Mouse (Mus musculus) lung, embryonic 16.5 days (tissue): ENCODE measurements around the gene Psg27. TPM values are rescaled to one million over a fixed set of nuclear protein-coding genes. Genes with fewer than 3 reads are reported as not detected.
"Not testable (repeated sequence)": the region's sequence is repeated elsewhere in the genome, so short reads cannot be mapped to it uniquely, and the experiment has no call there.

ENCODE experiments used
- ATAC-seq: fragments of 200-750 bp; cut with Nextera tagmentation; 2 replicates; pipeline ENCODE4 v1.8.0; 2017; ENCODE audit warnings: low read depth, mild to moderate bottlenecking, moderate library complexity
- H3K27ac ChIP-seq: fragments of 300-500 bp; sonication (generic); 2 replicates; pipeline ENCODE4 v1.5.1; 2014; ENCODE audit warnings: mild to moderate bottlenecking, control low read depth, low read length
- H3K27me3 ChIP-seq: fragments of 300-500 bp; sonication (generic); 2 replicates; pipeline ENCODE4 v1.6.1; 2014; ENCODE audit warnings: low read depth, low read length, mixed read lengths; ENCODE audit not compliant: control insufficient read depth, insufficient read depth
- H3K36me3 ChIP-seq: fragments of 300-500 bp; sonication (generic); 2 replicates; pipeline ENCODE4 v1.6.1; 2014; ENCODE audit warnings: low read length; ENCODE audit not compliant: control insufficient read depth, insufficient read depth
- H3K4me1 ChIP-seq: fragments of 300-500 bp; sonication (generic); replicated peaks from 2 replicates; pipeline ENCODE4 v1.6.1; 2014; ENCODE audit warnings: low read length, mixed read lengths; ENCODE audit not compliant: control insufficient read depth, insufficient read depth
- H3K4me2 ChIP-seq: fragments of 300-500 bp; sonication (generic); 2 replicates; pipeline ENCODE4 v1.6.1; 2014; ENCODE audit warnings: low read depth, low read length, control low read depth
- H3K4me3 ChIP-seq: fragments of 300-500 bp; sonication (generic); 2 replicates; pipeline ENCODE4 v1.5.1; 2014; ENCODE audit warnings: mild to moderate bottlenecking, low read length, control low read depth
- H3K9ac ChIP-seq: fragments of 300-500 bp; sonication (generic); 2 replicates; pipeline ENCODE4 v1.6.1; 2014; ENCODE audit warnings: low read length, control low read depth
- H3K9me3 ChIP-seq: fragments of 300-500 bp; sonication (generic); 2 replicates; pipeline ENCODE4 v1.6.1; 2016; ENCODE audit warnings: low read length; ENCODE audit not compliant: control insufficient read depth
- WGBS: fragments of 180-500 bp; shearing (Covaris S2); extraction: QIAGEN DNeasy Blood & Tissue Kit; methylation state at CpG from one replicate; pipeline ENCODE4 v1.1.7; 2014; 5-methylcytosine and 5-hydroxymethylcytosine counted together
- polyA plus RNA-seq: library from polyadenylated mRNA; unstranded; fragments of >200 nt; fragmentation: Nextera tagmentation; extraction: Ambion mirVana; gene quantifications from 2 replicates; pipeline ENCODE4 v1.2.1, GENCODE M21; 2015

The Psg27 gene
- not detected in 2 replicates for polyA plus RNA-seq

DNA sequence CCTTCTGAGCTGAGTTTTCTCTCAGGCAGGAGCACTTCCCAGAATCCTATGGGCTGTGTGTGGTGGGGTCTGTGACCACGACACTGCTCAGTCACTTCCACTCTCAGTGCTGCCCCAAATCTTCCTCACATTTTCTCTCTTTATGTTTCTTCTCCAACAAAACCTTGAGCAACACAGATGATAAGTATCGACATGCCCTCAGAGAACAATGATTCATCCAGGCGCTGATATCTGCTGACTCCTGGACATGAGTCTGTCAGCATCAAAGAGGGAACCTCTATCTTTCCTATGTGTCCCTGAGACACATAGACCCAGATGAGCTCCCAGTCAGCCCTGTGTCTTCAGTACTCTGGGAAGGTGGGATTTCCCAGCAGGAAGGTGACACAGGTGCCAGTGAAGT, at the start of gene Psg27:
Gene Psg27, minus strand, starts transcription at position 101 of the 400 bp plus-strand sequence.
- Histone ChIP-seq H3K4me2 (no peak within 1 kb of the TSS), H3K27me3 (no peaks in the 10 kb centered on the region), H3K4me1 (no peaks in the 10 kb centered on the region), H3K9ac (no peak within 1 kb of the TSS), H3K27ac (no peak within 1 kb of the TSS), H3K36me3 (no peaks in the 10 kb centered on the region), H3K4me3 (no peak within 1 kb of the TSS), H3K9me3 (no peaks in the 10 kb centered on the region)
- no peak for ATAC-seq
- WGBS, result 69% methylated on average over 3 of the region's 3 CpGs

DNA sequence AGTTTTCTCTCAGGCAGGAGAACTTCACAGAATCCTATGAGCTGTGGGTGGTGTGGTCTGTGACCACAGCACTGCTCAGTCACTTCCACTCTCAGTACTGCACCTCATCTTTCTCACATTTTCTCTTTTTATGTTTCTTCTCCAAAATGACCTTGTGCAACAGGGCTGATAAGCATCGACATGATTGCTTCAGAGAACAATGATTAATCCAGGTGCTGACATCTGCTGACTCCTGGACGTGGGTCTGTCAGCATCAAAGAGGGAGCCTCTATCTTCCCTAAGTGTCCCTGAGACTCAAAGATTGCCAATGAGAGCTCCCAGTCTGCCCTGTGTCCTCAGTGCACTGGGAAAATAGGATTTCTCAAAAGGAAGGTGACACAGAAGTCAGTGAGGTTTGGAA, 49.3 kb upstream of the Psg27 start, which contains the start of gene Psg23:
Gene Psg23, minus strand, starts transcription at position 101 of the 400 bp plus-strand sequence.
- not testable (repeated sequence) for H3K4me1 ChIP-seq, ATAC-seq, H3K4me3 ChIP-seq, H3K27ac ChIP-seq, H3K36me3 ChIP-seq, H3K9ac ChIP-seq, H3K4me2 ChIP-seq, H3K27me3 ChIP-seq, H3K9me3 ChIP-seq
- no CpG with 5 or more reads among the region's 2 CpGs for whole genome bisulfite sequencing

DNA sequence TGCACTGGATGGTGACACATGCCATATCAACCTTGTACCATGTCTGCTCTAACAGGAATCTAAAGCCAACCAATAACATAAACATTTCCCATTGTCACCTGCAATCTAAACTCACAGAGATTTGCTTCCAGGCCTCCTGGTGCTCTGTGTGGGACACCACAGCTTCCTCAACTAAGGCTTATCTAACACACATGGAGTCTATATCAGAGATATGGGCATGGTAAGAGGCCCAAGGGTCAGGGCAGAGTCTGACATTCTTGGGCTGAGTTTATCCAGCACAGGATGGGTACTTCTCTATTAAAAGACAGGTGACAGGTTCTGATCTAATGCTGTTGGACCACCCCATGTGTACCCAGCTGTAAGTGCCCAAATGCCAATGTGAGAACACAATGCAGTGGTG, 7.3 kb downstream of the Psg27 start:
- ATAC-seq, result no peak
- H3K9ac ChIP-seq, result no peak overlapping the region
- H3K36me3 ChIP-seq, result no peaks in the 10 kb centered on the region
- H3K4me1 ChIP-seq, result no peaks in the 10 kb centered on the region
- no peaks in the 10 kb centered on the region for H3K27me3 ChIP-seq
- no peak overlapping the region for H3K4me3 ChIP-seq
- no peak overlapping the region for H3K4me2 ChIP-seq
- H3K9me3 ChIP-seq, result no peaks in the 10 kb centered on the region; the same call in 1 of the 2 replicates
- H3K27ac ChIP-seq, result no peak overlapping the region

DNA sequence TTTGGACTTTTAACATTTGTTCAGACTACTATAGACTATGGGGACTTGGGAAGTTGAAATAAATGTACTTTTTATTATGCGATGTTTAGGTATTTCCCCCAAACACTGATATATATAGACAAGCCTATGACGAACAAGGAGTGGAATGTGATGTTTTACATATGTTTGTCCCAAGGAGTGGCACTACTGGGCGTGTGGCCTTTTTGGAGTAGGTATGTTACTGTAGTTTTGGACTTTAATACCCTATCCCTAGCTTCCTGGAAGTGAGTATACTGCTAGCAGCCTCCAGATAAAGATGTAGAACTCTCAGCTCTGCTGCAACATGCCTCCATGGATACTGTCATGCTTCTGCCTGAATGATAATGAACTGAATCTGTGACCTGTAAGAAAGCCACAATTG, 11.4 kb downstream of the Psg27 start:
- H3K4me2 ChIP-seq, H3K4me1 ChIP-seq, H3K9me3 ChIP-seq, H3K4me3 ChIP-seq, H3K27me3 ChIP-seq, H3K36me3 ChIP-seq, H3K9ac ChIP-seq, ATAC-seq, H3K27ac ChIP-seq: not testable (repeated sequence)
- WGBS, result 67% methylated on average over 3 of the region's 3 CpGs

DNA sequence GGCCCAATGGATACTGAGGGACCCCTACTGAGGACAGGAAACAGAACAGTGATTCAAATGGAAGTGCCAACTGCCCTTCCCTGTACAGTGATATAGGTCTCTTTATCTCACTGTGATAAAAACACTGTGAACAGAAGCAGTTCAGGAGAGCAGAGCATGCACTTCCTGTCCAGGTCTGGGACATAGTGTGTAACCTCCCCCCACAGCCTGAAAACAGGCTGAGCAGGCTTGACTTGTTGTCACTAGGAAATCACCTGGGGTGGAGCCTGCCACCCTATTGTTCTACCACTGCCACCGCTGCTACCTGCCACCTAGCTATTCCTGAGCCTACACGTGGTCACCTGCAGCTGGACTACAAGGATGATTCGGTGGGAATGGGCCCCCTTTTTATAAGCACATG, 33.7 kb downstream of the Psg27 start:
- no peak for ATAC-seq
- no peak overlapping the region for H3K9ac ChIP-seq

DNA sequence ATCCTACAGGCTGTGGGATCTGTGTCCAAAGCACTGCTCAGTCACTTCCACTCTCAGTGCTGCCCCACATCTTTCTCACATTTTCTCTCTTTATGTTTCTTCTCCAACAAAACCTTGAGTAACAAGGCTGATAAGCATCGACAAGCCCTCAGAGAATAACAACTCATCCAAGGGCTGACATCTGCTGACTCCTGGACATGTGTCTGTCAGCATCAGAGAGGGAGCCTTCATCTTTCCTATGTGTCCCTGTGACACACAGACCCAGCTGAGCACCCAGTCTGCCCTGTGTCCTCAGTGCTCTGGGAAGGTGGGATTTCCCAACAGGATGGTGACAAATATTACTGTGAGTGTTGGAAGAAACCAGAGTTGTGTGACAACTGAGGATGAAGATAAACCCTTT, 34.9 kb downstream of the Psg27 start, which contains the start of gene Psg25:
Gene Psg25, minus strand, starts transcription at position 101 of the 400 bp plus-strand sequence.
- ATAC-seq, result no peak
- H3K36me3 ChIP-seq, result no peaks in the 10 kb centered on the region
- H3K27me3 ChIP-seq, result no peaks in the 10 kb centered on the region
- no peaks in the 10 kb centered on the region for H3K9me3 ChIP-seq
- WGBS, result 79% methylated on average over 1 of the region's 1 CpGs
- H3K4me1 ChIP-seq, result no peaks in the 10 kb centered on the region
- no peak within 1 kb of the TSS for H3K27ac ChIP-seq
- no peak within 1 kb of the TSS for H3K4me2 ChIP-seq
- H3K9ac ChIP-seq, result no peak within 1 kb of the TSS
- H3K4me3 ChIP-seq, result no peak within 1 kb of the TSS

More for the DNA sequence above, 33.7 kb downstream of the Psg27 start:
- Histone ChIP-seq H3K27ac (no peak overlapping the region), H3K4me1 (no peaks in the 10 kb centered on the region), H3K9me3 (no peaks in the 10 kb centered on the region), H3K27me3 (no peaks in the 10 kb centered on the region), H3K4me3 (no peak overlapping the region), H3K4me2 (no peak overlapping the region), H3K36me3 (no peaks in the 10 kb centered on the region)
- 35% methylated on average over 3 of the region's 3 CpGs for WGBS

DNA sequence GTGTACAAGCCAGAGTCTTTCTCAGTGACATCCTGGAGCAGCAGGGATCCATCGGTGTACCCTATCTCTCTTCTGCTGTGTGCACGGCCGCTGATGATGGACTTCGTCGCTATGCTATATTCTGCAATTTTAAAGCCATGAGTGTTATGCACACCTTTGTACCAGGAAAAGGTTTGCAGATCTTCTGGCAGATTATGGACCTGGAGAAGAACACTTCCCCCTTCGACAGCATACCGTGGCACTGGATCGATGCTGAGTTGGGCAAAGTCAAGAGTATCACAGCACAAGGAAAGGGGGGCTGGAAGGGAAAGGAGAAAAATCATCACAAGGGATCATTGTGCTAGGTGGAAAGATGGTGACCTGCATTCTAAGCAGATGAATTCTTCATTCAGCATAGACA, 42.4 kb downstream of the Psg27 start:
- no peak overlapping the region for H3K27ac ChIP-seq
- no peaks in the 10 kb centered on the region for H3K27me3 ChIP-seq
- no peak overlapping the region for H3K4me2 ChIP-seq
- no peak for ATAC-seq
- H3K4me3 ChIP-seq, result no peak overlapping the region
- no peaks in the 10 kb centered on the region for H3K9me3 ChIP-seq
- no peaks in the 10 kb centered on the region for H3K4me1 ChIP-seq
- no peaks in the 10 kb centered on the region for H3K36me3 ChIP-seq
- 92% methylated on average over 8 of the region's 8 CpGs for WGBS
- no peak overlapping the region for H3K9ac ChIP-seq

DNA sequence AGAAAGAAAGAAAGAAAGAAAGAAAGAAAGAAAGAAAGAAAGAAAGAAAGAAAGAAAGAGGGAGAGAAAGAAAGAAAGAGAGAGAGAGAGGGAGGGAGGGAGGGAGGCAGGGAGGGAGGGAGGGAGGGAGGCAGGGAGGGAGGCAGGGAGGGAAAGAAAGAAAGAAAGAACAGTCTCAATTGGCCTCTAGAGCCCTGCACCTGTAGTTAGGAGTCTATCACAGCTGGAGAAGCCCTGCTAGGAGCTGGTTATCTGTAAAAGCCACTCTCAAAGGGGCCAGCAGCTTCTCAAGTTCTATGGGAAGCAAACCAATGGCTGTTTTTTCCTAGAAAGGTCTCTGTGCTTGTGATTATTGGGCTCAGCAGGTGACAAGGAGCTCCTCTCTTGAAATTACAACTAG, 54.3 kb downstream of the Psg27 start:
- not testable (repeated sequence) for H3K9me3 ChIP-seq, H3K9ac ChIP-seq, H3K4me1 ChIP-seq, H3K4me3 ChIP-seq, ATAC-seq, H3K27ac ChIP-seq, H3K36me3 ChIP-seq, H3K4me2 ChIP-seq, H3K27me3 ChIP-seq

DNA sequence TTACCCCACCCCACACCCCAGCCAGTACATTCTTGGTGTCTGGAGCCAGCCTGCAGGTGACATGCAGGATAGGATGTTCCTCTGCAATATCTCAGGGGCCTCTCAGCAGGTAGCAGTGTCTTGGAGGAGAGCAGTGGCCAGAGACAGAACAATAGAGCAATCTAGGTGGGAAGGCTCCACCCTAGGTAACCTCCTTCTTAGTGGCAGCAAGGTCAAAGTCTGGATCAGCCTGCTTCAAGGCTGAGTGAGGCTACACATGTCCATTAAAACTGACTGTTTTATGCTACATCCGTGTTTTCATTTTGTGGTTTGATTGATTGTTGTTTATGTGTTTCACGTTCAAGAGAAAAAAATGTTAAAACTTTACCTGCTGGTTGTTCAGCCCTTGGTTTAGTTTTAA, 54.7 kb downstream of the Psg27 start:
- H3K4me1 ChIP-seq, H3K36me3 ChIP-seq, H3K27ac ChIP-seq, H3K9me3 ChIP-seq, H3K27me3 ChIP-seq, H3K4me3 ChIP-seq, H3K9ac ChIP-seq, H3K4me2 ChIP-seq, ATAC-seq: not testable (repeated sequence)
- 53% methylated on average over 2 of the region's 2 CpGs for WGBS

DNA sequence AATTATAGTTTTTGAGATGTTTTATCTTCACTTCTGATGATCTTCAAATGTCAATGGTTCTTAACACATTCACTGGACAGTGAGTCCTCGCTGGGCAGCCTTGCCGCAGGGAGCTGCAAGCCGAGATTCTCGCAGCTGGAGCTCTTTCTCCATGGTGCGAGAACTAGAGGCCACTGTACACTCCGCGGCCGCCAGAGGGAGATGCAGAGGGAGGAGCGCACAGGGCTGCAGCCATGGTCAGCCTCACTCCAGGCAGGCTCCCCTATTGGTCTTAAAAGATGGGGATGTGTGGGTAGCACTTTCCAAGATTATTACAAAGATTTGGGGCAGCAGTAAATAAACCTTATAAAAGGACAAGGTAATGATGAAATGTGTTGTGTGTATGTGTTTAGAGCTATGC, 55.6 kb downstream of the Psg27 start:
- H3K9ac ChIP-seq, result no peak overlapping the region
- no peaks in the 10 kb centered on the region for H3K9me3 ChIP-seq
- H3K27me3 ChIP-seq, result no peaks in the 10 kb centered on the region
- no peaks in the 10 kb centered on the region for H3K4me1 ChIP-seq
- H3K27ac ChIP-seq, result no peak overlapping the region
- H3K4me2 ChIP-seq, result no peak overlapping the region
- 16% methylated on average over 9 of the region's 9 CpGs for WGBS
- no peak overlapping the region for H3K4me3 ChIP-seq
- no peaks in the 10 kb centered on the region for H3K36me3 ChIP-seq
- ATAC-seq, result no peak
